Mouse (Mus musculus): ENCODE results near the gene Sept11.
A peak's percentile ranks its signal among the peaks of the same experiment; 100 is the strongest.

Sept11 gene

GRCm38 (mm10) chr5:93127722-93128121, 34.5 kb downstream of the Sept11 start:
- DNase-seq = no peak

GRCm38 (mm10) chr5:93128765-93129164, 35.5 kb downstream of the Sept11 start:
- DNase-seq = no peak

- no peak for DNase-seq
These were observed 36.7 kb downstream of the Sept11 start for GRCm38 (mm10) chr5:93129953-93130352.

GRCm38 (mm10) chr5:93131401-93131800, 38.2 kb downstream of the Sept11 start:
- DNase-seq = no peak

GRCm38 (mm10) chr5:93133445-93134244, 40.4 kb downstream of the Sept11 start:
- DNase-seq = no peak

GRCm38 (mm10) chr5:93135368-93136107, 42.3 kb downstream of the Sept11 start:
- DNase-seq = no peak

GRCm38 (mm10) chr5:93136956-93137586, 43.8 kb downstream of the Sept11 start:
- DNase-seq = no peak

- no peak for DNase-seq
These were observed 46.1 kb downstream of the Sept11 start for GRCm38 (mm10) chr5:93139350-93139749.

GRCm38 (mm10) chr5:93140747-93141146, 47.5 kb downstream of the Sept11 start:
- peak; percentile 42 to 47 for DNase-seq

- no peak for DNase-seq
These were observed 50.3 kb downstream of the Sept11 start for GRCm38 (mm10) chr5:93143360-93144091.

- no peak for DNase-seq
These were observed 51.6 kb downstream of the Sept11 start for GRCm38 (mm10) chr5:93144874-93145273.

GRCm38 (mm10) chr5:93145504-93145903, 52.3 kb downstream of the Sept11 start:
- no peak for DNase-seq

GRCm38 (mm10) chr5:93149969-93150777, 56.9 kb downstream of the Sept11 start:
- no peak for DNase-seq

GRCm38 (mm10) chr5:93151985-93152384, 58.7 kb downstream of the Sept11 start:
- no peak for DNase-seq

- DNase-seq = no peak
These were observed 59.2 kb downstream of the Sept11 start for GRCm38 (mm10) chr5:93152451-93152850.

GRCm38 (mm10) chr5:93154401-93154800, 61.2 kb downstream of the Sept11 start:
- DNase-seq = no peak

- DNase-seq = peak; percentile 57 to 76
These were observed 70.3 kb downstream of the Sept11 start for GRCm38 (mm10) chr5:93163541-93163940.

GRCm38 (mm10) chr5:93167919-93168516, 74.8 kb downstream of the Sept11 start:
- DNase-seq = no peak

- DNase-seq = no peak
These were observed 75.4 kb downstream of the Sept11 start for GRCm38 (mm10) chr5:93168654-93169053.

- DNase-seq = no peak
These were observed 78.2 kb downstream of the Sept11 start for GRCm38 (mm10) chr5:93171420-93171819.

- no peak for DNase-seq
These were observed 79.3 kb downstream of the Sept11 start for GRCm38 (mm10) chr5:93172536-93172935.

- DNase-seq = no peak
These were observed 81.4 kb downstream of the Sept11 start for GRCm38 (mm10) chr5:93174675-93175074.

Measured in cerebellum, postnatal 36 days (tissue).